Comparison of ENCODE assay signal across 23 mouse cellular contexts in genomic region chr11:71169633-71170032, GRCm38 (mm10). TPM values are rescaled to one million over a fixed set of nuclear protein-coding genes. Genes with fewer than 3 reads are reported as not detected.
DNase-seq lines count a peak whose midpoint lies in the region; ATAC-seq and TF ChIP-seq lines count a peak whose summit lies in the region.
"Had no signal": no experiment of that assay in that cellular context is flagged by ENCODE, and none has a peak within 500 bp of the region (broad histone marks: within the 10 kb centered on the region; RNA-seq: fewer than 3 reads in every experiment).

No protein-coding gene starts in this region.

- no peak overlapping the region for H3K4me3 ChIP-seq in cerebellum, adult 2 months (replicated peaks; ENCODE audit: insufficient read depth, low read depth, low read length)
- no peak overlapping the region for H3K4me3 ChIP-seq in kidney, adult 2 months (ENCODE audit: insufficient read depth, low read depth, low read length)
- H3K4me3 ChIP-seq in liver, postnatal 0 days (ENCODE audit: low read depth, low read length): no peak overlapping the region
- H3K4me3 ChIP-seq in liver, embryonic 11.5 days (ENCODE audit: low read depth, low read length): no peak overlapping the region
- no peak overlapping the region for H3K4me3 ChIP-seq in stomach, postnatal 0 days (ENCODE audit: low read depth, low read length)
- H3K4me3 ChIP-seq: embryonic facial prominence, embryonic 13.5 days; forebrain, embryonic 12.5 days; heart, adult 2 months; heart, embryonic 15.5 days had no signal

- no peak overlapping the region for H3K9ac ChIP-seq in liver, postnatal 0 days (replicated peaks)
- no peak overlapping the region for H3K9ac ChIP-seq in liver, embryonic 11.5 days (ENCODE audit: low read depth, low read length)
- no peak overlapping the region for H3K9ac ChIP-seq in stomach, postnatal 0 days (ENCODE audit: low read length)
- H3K9ac ChIP-seq: embryonic facial prominence, embryonic 13.5 days; forebrain, embryonic 12.5 days; heart, embryonic 15.5 days had no signal

- TF ChIP-seq POLR2A in cerebellum, adult 2 months (IDR thresholded peaks at IDR 0.05; ENCODE audit: borderline replicate concordance, insufficient read depth, low read length): no peak
- no peak for TF ChIP-seq POLR2A in kidney, adult 2 months (IDR thresholded peaks at IDR 0.05; ENCODE audit: low read depth, low read length)

- peak; percentile 3 to 5 for DNase-seq in cerebellum, postnatal 10 days
- DNase-seq in cerebellum, adult 2 months: no peak
- DNase-seq in kidney, adult 2 months: peak; percentile 24
- DNase-seq in kidney, adult 11 months: no peak
- no peak for DNase-seq in liver, postnatal 0 days
- DNase-seq in liver, embryonic 11.5 days (ENCODE audit: low spot score): no peak
- no peak for DNase-seq in stomach, postnatal 0 days (ENCODE audit: low spot score)
- no peak for DNase-seq in left cerebral cortex, adult 11 months (ENCODE audit: low spot score)
- DNase-seq: adrenal gland, postnatal 14 days; B cell, adult 2 months; cerebellum, adult 11-12 months; cerebellum, postnatal 25 days; gastrocnemius, postnatal 14 days; heart, adult 2 months; heart, postnatal 36 days had no signal

- no peaks in the 10 kb centered on the region for H3K27me3 ChIP-seq in cerebellum, adult 2 months (ENCODE audit: control insufficient read depth, insufficient read depth, low read length)
- no peaks in the 10 kb centered on the region; the same call in 1 of the 2 replicates for H3K27me3 ChIP-seq in kidney, adult 2 months (replicated peaks; ENCODE audit: control insufficient read depth, insufficient read depth, low read length)
- no peaks in the 10 kb centered on the region for H3K27me3 ChIP-seq in liver, postnatal 0 days (ENCODE audit: insufficient read depth, low read length)
- no peaks in the 10 kb centered on the region for H3K27me3 ChIP-seq in liver, embryonic 11.5 days (replicated peaks; ENCODE audit: control insufficient read depth, insufficient read depth, low read length)
- H3K27me3 ChIP-seq in stomach, postnatal 0 days (ENCODE audit: control insufficient read depth, insufficient read depth, low read length): no peaks in the 10 kb centered on the region
- H3K27me3 ChIP-seq: embryonic facial prominence, embryonic 13.5 days; forebrain, embryonic 12.5 days; heart, embryonic 15.5 days had no signal

- no peak for TF ChIP-seq EP300 in liver, postnatal 0 days (IDR thresholded peaks at IDR 0.05; ENCODE audit: low read depth)
- TF ChIP-seq EP300 in stomach, postnatal 0 days (optimal IDR thresholded peaks at IDR 0.05): no peak

- no peak for ATAC-seq in liver, postnatal 0 days
- ATAC-seq in liver, embryonic 11.5 days (replicated peaks; ENCODE audit: low FRiP score): no peak
- no peak for ATAC-seq in stomach, postnatal 0 days (ENCODE audit: low FRiP score, low TSS enrichment)
- ATAC-seq: activated CD4-positive, CD25-positive, alpha-beta regulatory T cell, adult 4 months; CD4-positive, CD25-positive, alpha-beta regulatory T cell, adult 4 months; forebrain, embryonic 16.5 days; hindbrain, embryonic 16.5 days had no signal

- H3K4me1 ChIP-seq in cerebellum, adult 2 months (ENCODE audit: control insufficient read depth, insufficient read depth, low read length): no peaks in the 10 kb centered on the region
- no peaks in the 10 kb centered on the region for H3K4me1 ChIP-seq in kidney, adult 2 months (ENCODE audit: control insufficient read depth, insufficient read depth, low read length)
- H3K4me1 ChIP-seq in liver, postnatal 0 days (ENCODE audit: insufficient read depth): no peaks in the 10 kb centered on the region
- no peaks in the 10 kb centered on the region for H3K4me1 ChIP-seq in liver, embryonic 11.5 days (replicated peaks; ENCODE audit: control insufficient read depth, insufficient read depth, low read length)
- no peaks in the 10 kb centered on the region for H3K4me1 ChIP-seq in stomach, postnatal 0 days (replicated peaks; ENCODE audit: control insufficient read depth, insufficient read depth)
- H3K4me1 ChIP-seq: embryonic facial prominence, embryonic 13.5 days; forebrain, embryonic 12.5 days; heart, embryonic 15.5 days had no signal

- no peak overlapping the region for H3K27ac ChIP-seq in cerebellum, adult 2 months (ENCODE audit: insufficient read depth, low read length)
- H3K27ac ChIP-seq in kidney, adult 2 months (ENCODE audit: insufficient read depth, low read depth, low read length): no peak overlapping the region
- no peak overlapping the region for H3K27ac ChIP-seq in liver, postnatal 0 days (ENCODE audit: low read depth)
- no peak overlapping the region for H3K27ac ChIP-seq in liver, embryonic 11.5 days (ENCODE audit: low read depth, low read length)
- no peak overlapping the region for H3K27ac ChIP-seq in stomach, postnatal 0 days (replicated peaks)
- H3K27ac ChIP-seq: embryonic facial prominence, embryonic 13.5 days; forebrain, embryonic 12.5 days; heart, adult 2 months; heart, embryonic 15.5 days had no signal

- H3K9me3 ChIP-seq in liver, postnatal 0 days (ENCODE audit: low read length): no peaks in the 10 kb centered on the region
- H3K9me3 ChIP-seq in liver, embryonic 11.5 days (ENCODE audit: control insufficient read depth, low read length): no peaks in the 10 kb centered on the region
- H3K9me3 ChIP-seq in stomach, postnatal 0 days (ENCODE audit: control insufficient read depth, low read length): no peaks in the 10 kb centered on the region
- H3K9me3 ChIP-seq: embryonic facial prominence, embryonic 13.5 days; forebrain, embryonic 12.5 days; heart, embryonic 15.5 days had no signal

- TF ChIP-seq CTCF in cerebellum, adult 2 months (IDR thresholded peaks at IDR 0.05; ENCODE audit: borderline replicate concordance, insufficient read depth, low read depth, low read length): no peak
- TF ChIP-seq CTCF in kidney, adult 2 months (conservative IDR thresholded peaks at IDR 0.05; ENCODE audit: insufficient read depth, insufficient read length, low read depth, low read length): no peak
- TF ChIP-seq CTCF in liver, postnatal 0 days (IDR thresholded peaks at IDR 0.05; ENCODE audit: low read depth): 0 out of 2 replicates have a peak, but pooled peaks have one; percentile 6
- TF ChIP-seq CTCF in stomach, postnatal 0 days (IDR thresholded peaks at IDR 0.05; ENCODE audit: low read depth): peak; percentile 52

- no peaks in the 10 kb centered on the region for H3K36me3 ChIP-seq in kidney, adult 2 months (ENCODE audit: control insufficient read depth, insufficient read depth, low read length)
- H3K36me3 ChIP-seq in liver, postnatal 0 days (replicated peaks; ENCODE audit: insufficient read depth, low read length): no peaks in the 10 kb centered on the region
- H3K36me3 ChIP-seq in liver, embryonic 11.5 days (ENCODE audit: control insufficient read depth, insufficient read depth, low read length): no peaks in the 10 kb centered on the region
- H3K36me3 ChIP-seq in stomach, postnatal 0 days (ENCODE audit: control insufficient read depth, insufficient read depth, low read length): no peaks in the 10 kb centered on the region
- H3K36me3 ChIP-seq: embryonic facial prominence, embryonic 13.5 days; forebrain, embryonic 12.5 days; heart, embryonic 15.5 days had no signal

- no peak overlapping the region for H3K4me2 ChIP-seq in liver, postnatal 0 days (ENCODE audit: low read depth, low read length)
- no peak overlapping the region for H3K4me2 ChIP-seq in liver, embryonic 11.5 days
- no peak overlapping the region for H3K4me2 ChIP-seq in stomach, postnatal 0 days (replicated peaks; ENCODE audit: low read depth)
- H3K4me2 ChIP-seq: embryonic facial prominence, embryonic 13.5 days; forebrain, embryonic 12.5 days; heart, embryonic 11.5 days; heart, embryonic 15.5 days had no signal

- 68% methylated on average over 1 of the region's 1 CpGs for WGBS in cerebellum, adult 2 months
- WGBS in kidney, adult 2 months: 67% methylated on average over 1 of the region's 1 CpGs
- WGBS in liver, postnatal 0 days (ENCODE audit: insufficient replicate concordance): 66% methylated on average over 1 of the region's 1 CpGs
- WGBS in liver, embryonic 11.5 days: 81% methylated on average over 1 of the region's 1 CpGs
- 79% methylated on average over 1 of the region's 1 CpGs for WGBS in stomach, postnatal 0 days

RNA-seq across cellular contexts. Expression of gene Nlrp1a, which starts 25.1 kb away (rescaled TPM):
- polyA plus RNA-seq in cerebellum, adult 2 months (2012; rRNA removed): not detected in 2 replicates
- 0.04 and 0.08 TPM in 2 replicates for polyA plus RNA-seq in kidney, adult 2 months (2012; rRNA removed)
- polyA plus RNA-seq in liver, postnatal 0 days (2015; fragmentation: Nextera tagmentation; extraction: Ambion mirVana): 0.08 and 0.19 TPM in 2 replicates
- 0.09 and 0.27 TPM in 2 replicates for polyA plus RNA-seq in liver, embryonic 11.5 days (2014; fragmentation: Nextera tagmentation; extraction: Ambion mirVana)
- 0.04 TPM in 1 of 2 replicates, not detected in the other for polyA plus RNA-seq in stomach, postnatal 0 days (2015; fragmentation: Nextera tagmentation; extraction: Ambion mirVana)
- polyA plus RNA-seq: heart, embryonic 11.5 days; hindbrain, embryonic 16.5 days had no signal

Comparison
In these comparisons a context has a peak if more than half of its experiments do, and no peak if none do; other contexts are left out.
1. DNase-seq: peak in cerebellum, postnatal 10 days (2 of 2) and kidney, adult 2 months (single experiment); none in cerebellum, adult 2 months (0 of 2), kidney, adult 11 months (single experiment), liver, postnatal 0 days (single experiment), liver, embryonic 11.5 days (single experiment), stomach, postnatal 0 days (single experiment) and left cerebral cortex, adult 11 months (single experiment).
2. CTCF ChIP-seq: peak in liver, postnatal 0 days (single experiment) and stomach, postnatal 0 days (single experiment); none in cerebellum, adult 2 months (single experiment) and kidney, adult 2 months (single experiment).